Mouse (Mus musculus): ENCODE results near the gene Gm10778. TPM values are rescaled to one million over a fixed set of nuclear protein-coding genes. Genes with fewer than 3 reads are reported as not detected.

Gm10778 gene
- polyA plus RNA-seq, 1 experiment from 2014 or later: 4.8 TPM

GRCm38 (mm10) chr10:81641978-81642647, 6.7 kb upstream of the Gm10778 start:
- Histone ChIP-seq H3K9ac (ENCODE audit: low read length) (peak overlapping the region; percentile 97), H3K4me1 (replicated peaks; ENCODE audit: control insufficient read depth, insufficient read depth, low read length) (peaks cover 12% of the 10 kb centered on the region), H3K4me3 (ENCODE audit: low read length) (peak overlapping the region; percentile 85), H3K9me3 (ENCODE audit: control insufficient read depth, low read length) (no peaks in the 10 kb centered on the region), H3K27ac (ENCODE audit: low read length) (no peak overlapping the region; the same call in 1 of the 2 replicates), H3K36me3 (ENCODE audit: control insufficient read depth, insufficient read depth, low read length) (no peaks in the 10 kb centered on the region), H3K27me3 (ENCODE audit: control insufficient read depth, insufficient read depth, low read depth, low read length) (no peaks in the 10 kb centered on the region), H3K4me2 (ENCODE audit: low read depth, low read length) (peak overlapping the region; percentile 92)
- ATAC-seq (ENCODE audit: low read depth): no peak
- 75% methylated on average over 8 of the region's 8 CpGs for WGBS

DNA sequence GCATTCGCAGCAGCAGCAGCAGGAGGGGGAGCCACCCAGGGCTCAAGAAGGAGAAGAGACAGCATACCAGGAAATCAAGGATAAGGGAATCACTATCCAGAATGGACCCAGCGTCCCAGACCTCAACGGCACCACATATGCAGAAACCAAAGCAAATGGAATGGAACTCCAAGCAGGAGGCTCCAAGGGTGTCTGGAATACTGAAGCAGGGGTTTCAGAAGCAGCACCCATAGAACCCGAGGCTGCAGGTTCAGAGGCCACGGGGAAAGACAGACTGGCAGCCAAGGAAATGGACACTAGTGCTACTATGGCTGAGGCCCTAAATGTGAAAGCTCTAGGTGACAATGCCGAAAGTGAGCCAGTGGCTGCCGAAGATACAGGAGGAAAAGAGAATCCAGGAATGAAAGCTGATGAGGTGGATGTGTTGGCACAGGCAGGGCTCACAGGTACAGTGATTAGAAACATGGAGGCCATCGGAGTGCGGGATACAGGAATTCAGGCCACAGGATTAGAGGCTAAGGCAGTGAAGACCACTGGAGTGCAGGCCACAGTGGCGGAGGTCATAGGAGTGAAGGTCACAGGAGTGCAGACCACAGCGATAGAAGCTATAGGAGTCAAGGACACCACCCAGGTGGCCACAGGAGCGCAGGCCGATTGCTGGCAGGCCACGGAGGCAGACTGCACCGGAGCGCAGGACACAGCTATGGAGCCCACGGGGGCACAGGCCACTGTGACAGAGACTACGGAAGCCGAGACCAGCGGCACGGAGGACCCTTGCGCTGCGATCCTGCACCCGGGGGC, 6.0 kb upstream of the Gm10778 start:
- WGBS: 16% methylated on average over 24 of the region's 24 CpGs
- Histone ChIP-seq H3K4me3 (ENCODE audit: low read length) (peak overlapping the region; percentile 85), H3K9me3 (ENCODE audit: control insufficient read depth, low read length) (no peaks in the 10 kb centered on the region), H3K27me3 (ENCODE audit: control insufficient read depth, insufficient read depth, low read depth, low read length) (no peaks in the 10 kb centered on the region), H3K4me2 (ENCODE audit: low read depth, low read length) (peak overlapping the region; percentile 92), H3K9ac (ENCODE audit: low read length) (peak overlapping the region; percentile 97), H3K27ac (ENCODE audit: low read length) (peak overlapping the region; percentile 96), H3K36me3 (ENCODE audit: control insufficient read depth, insufficient read depth, low read length) (no peaks in the 10 kb centered on the region), H3K4me1 (replicated peaks; ENCODE audit: control insufficient read depth, insufficient read depth, low read length) (peaks cover 12% of the 10 kb centered on the region)
- no peak for ATAC-seq (ENCODE audit: low read depth)

DNA sequence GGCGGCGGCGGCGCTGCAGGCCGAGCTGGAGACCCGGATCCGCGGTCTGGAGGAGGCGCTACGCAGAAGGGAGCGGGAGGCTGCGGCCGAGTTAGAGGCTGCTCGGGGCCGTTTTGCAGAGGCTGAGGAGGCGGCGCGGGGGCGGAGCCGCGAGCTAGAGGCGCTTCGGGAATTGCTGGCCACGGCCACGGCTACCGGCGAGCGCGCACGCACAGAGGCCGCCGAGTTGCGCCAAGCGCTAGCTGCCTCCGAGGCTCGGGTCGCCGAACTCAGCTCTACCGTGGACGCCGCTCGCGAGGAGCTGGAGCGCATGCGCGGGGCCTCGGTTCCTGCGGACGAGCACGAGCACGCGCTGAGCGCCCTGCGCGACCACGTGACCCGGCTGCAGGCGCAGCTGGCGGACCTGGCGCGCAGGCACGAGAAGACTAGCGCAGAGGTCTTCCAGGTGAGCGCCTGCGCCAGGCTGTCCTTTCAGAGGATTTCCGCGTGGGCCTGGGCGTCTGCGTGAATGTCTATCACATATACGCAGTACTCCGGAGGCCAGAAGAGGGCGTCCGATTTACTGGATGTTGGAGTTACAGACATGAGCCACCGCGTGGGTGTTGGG, 5.3 kb upstream of the Gm10778 start:
- Histone ChIP-seq H3K27ac (ENCODE audit: low read length) (peak overlapping the region; percentile 96), H3K4me2 (ENCODE audit: low read depth, low read length) (peak overlapping the region; percentile 92), H3K36me3 (ENCODE audit: control insufficient read depth, insufficient read depth, low read length) (no peaks in the 10 kb centered on the region), H3K27me3 (ENCODE audit: control insufficient read depth, insufficient read depth, low read depth, low read length) (no peaks in the 10 kb centered on the region), H3K9me3 (ENCODE audit: control insufficient read depth, low read length) (no peaks in the 10 kb centered on the region), H3K4me1 (replicated peaks; ENCODE audit: control insufficient read depth, insufficient read depth, low read length) (peaks cover 12% of the 10 kb centered on the region), H3K4me3 (ENCODE audit: low read length) (peak overlapping the region; percentile 85), H3K9ac (ENCODE audit: low read length) (peak overlapping the region; percentile 97)
- WGBS: under 1% methylated on average over 75 of the region's 75 CpGs
- peak; percentile 93 for ATAC-seq (ENCODE audit: low read depth)

DNA sequence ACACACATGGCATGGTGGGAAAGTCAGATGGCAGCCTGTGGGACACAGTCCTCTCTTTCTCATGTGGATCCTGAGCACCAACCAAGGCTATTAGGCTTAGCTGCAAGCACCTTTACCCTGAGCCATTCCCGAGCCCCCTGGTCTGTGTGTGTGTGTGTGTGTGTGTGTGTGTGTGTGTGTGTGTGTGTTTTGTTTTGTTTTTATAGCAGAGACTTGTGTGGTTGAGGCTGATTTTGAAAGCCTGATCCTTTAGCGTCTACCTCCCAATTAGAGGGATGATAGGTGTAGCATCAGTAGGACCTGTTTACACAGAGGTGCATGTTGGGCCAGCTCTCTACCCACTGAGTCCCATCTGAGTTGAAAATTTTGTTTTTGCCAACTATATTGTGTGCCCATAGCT, 4.7 kb upstream of the Gm10778 start:
- Histone ChIP-seq H3K36me3 (ENCODE audit: control insufficient read depth, insufficient read depth, low read length) (no peaks in the 10 kb centered on the region), H3K27ac (ENCODE audit: low read length) (peak overlapping the region; percentile 96; the same call in 1 of the 2 replicates), H3K4me3 (ENCODE audit: low read length) (peak overlapping the region; percentile 85), H3K27me3 (ENCODE audit: control insufficient read depth, insufficient read depth, low read depth, low read length) (no peaks in the 10 kb centered on the region), H3K4me1 (replicated peaks; ENCODE audit: control insufficient read depth, insufficient read depth, low read length) (peaks cover 12% of the 10 kb centered on the region), H3K9ac (ENCODE audit: low read length) (peak overlapping the region; percentile 97), H3K9me3 (ENCODE audit: control insufficient read depth, low read length) (no peaks in the 10 kb centered on the region), H3K4me2 (ENCODE audit: low read depth, low read length) (peak overlapping the region; percentile 92)
- no peak for ATAC-seq (ENCODE audit: low read depth)
- 56% methylated on average over 2 of the region's 2 CpGs for WGBS

DNA sequence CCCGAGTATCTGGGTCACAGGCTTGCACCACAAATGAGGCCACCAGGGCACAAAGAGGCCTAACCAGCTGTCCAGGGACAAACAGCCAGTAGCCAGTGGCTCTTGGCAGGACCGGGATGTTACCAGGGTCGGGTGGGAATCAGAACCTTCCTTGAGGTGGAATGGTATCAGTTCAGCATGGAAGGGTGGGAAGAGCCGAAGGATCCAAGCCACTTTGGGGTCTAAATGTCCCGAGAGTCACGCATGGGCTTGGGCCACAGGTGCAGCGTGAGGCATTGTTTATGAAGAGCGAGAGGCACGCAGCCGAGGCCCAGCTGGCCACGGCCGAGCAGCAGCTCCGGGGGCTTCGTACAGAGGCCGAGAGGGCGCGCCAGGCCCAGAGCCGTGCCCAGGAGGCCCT, 4.1 kb upstream of the Gm10778 start:
- Histone ChIP-seq H3K9me3 (ENCODE audit: control insufficient read depth, low read length) (no peaks in the 10 kb centered on the region), H3K4me3 (ENCODE audit: low read length) (no peak overlapping the region), H3K4me2 (ENCODE audit: low read depth, low read length) (no peak overlapping the region), H3K9ac (ENCODE audit: low read length) (no peak overlapping the region), H3K27ac (ENCODE audit: low read length) (no peak overlapping the region), H3K36me3 (ENCODE audit: control insufficient read depth, insufficient read depth, low read length) (no peaks in the 10 kb centered on the region), H3K4me1 (replicated peaks; ENCODE audit: control insufficient read depth, insufficient read depth, low read length) (peaks cover 12% of the 10 kb centered on the region), H3K27me3 (ENCODE audit: control insufficient read depth, insufficient read depth, low read depth, low read length) (no peaks in the 10 kb centered on the region)
- 85% methylated on average over 18 of the region's 18 CpGs for WGBS
- no peak for ATAC-seq (ENCODE audit: low read depth)

DNA sequence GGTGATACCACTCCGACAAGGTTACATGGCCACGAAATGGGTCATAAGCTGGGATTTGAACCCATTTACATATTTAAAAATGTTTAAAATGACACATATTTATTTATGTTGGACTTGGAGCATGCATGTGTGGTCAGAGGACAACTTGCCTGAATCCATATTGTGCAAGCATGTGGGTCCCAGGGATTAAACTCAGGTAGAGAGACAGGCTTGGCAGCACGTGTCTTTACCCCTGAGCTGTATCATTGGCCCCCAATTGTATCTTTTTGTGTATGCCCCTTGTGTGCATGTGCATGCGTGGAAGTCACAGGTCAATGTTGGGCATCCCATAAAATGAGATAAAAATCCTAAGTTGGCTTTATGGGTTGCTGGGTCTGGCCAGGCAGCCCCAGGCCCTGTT, 3.5 kb upstream of the Gm10778 start:
- no peak overlapping the region for H3K4me2 ChIP-seq (ENCODE audit: low read depth, low read length)
- H3K9ac ChIP-seq (ENCODE audit: low read length): no peak overlapping the region
- H3K9me3 ChIP-seq (ENCODE audit: control insufficient read depth, low read length): no peaks in the 10 kb centered on the region
- no peak overlapping the region for H3K4me3 ChIP-seq (ENCODE audit: low read length)
- H3K4me1 ChIP-seq (replicated peaks; ENCODE audit: control insufficient read depth, insufficient read depth, low read length): peaks cover 12% of the 10 kb centered on the region
- ATAC-seq (ENCODE audit: low read depth): no peak
- H3K27me3 ChIP-seq (ENCODE audit: control insufficient read depth, insufficient read depth, low read depth, low read length): no peaks in the 10 kb centered on the region
- H3K27ac ChIP-seq (ENCODE audit: low read length): no peak overlapping the region
- H3K36me3 ChIP-seq (ENCODE audit: control insufficient read depth, insufficient read depth, low read length): no peaks in the 10 kb centered on the region
- 89% methylated on average over 4 of the region's 4 CpGs for WGBS

GRCm38 (mm10) chr10:81646015-81646555, 2.8 kb upstream of the Gm10778 start:
- Histone ChIP-seq H3K27me3 (ENCODE audit: control insufficient read depth, insufficient read depth, low read depth, low read length) (no peaks in the 10 kb centered on the region), H3K36me3 (ENCODE audit: control insufficient read depth, insufficient read depth, low read length) (no peaks in the 10 kb centered on the region), H3K9me3 (ENCODE audit: control insufficient read depth, low read length) (no peaks in the 10 kb centered on the region), H3K4me2 (ENCODE audit: low read depth, low read length) (no peak overlapping the region), H3K4me3 (ENCODE audit: low read length) (no peak overlapping the region), H3K27ac (ENCODE audit: low read length) (no peak overlapping the region), H3K4me1 (replicated peaks; ENCODE audit: control insufficient read depth, insufficient read depth, low read length) (peaks cover 12% of the 10 kb centered on the region), H3K9ac (ENCODE audit: low read length) (no peak overlapping the region)
- 79% methylated on average over 7 of the region's 7 CpGs for WGBS
- ATAC-seq (ENCODE audit: low read depth): no peak

DNA sequence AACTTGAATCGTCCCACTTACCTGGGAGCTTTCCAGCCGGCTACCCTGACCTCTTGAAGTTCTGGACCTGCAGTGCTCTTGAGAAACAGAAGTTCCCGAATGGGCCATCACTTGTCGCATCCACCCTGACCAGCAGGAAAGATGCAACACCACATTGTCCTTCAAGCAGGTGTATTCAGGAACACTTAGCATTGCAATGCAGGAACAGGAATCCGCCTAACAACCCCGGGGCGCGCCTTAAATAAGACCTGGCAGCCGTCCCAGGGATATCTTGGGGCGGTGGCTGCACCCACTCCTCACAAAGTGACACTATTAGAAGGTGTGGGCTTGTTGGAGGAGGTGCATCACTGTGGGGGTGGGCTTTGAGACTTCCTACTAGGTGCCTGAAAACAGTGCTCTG, 6.3 kb downstream of the Gm10778 start:
- no peak overlapping the region for H3K4me2 ChIP-seq (ENCODE audit: low read depth, low read length)

DNA sequence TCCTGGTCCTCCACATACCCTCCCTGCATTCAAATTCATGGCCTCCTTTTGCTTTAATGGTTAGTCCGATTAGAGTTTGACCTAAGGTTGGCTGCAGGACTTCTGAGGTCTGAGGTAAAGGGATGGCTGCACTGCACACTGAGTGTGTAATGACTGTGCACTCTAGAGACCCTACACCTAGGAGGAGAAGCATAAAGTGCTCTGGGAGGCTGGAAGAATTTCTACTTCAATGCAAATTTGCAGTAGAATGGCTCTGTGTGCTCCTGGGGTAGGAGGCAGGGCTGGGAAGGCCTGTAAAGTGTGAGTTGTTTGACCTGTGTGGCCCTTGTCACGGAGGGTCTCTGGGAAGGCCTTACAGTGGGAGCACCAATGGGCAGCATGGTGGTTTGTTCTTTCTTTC, 7.3 kb downstream of the Gm10778 start:
- no peak overlapping the region for H3K9ac ChIP-seq (ENCODE audit: low read length)
- no peak overlapping the region for H3K27ac ChIP-seq (ENCODE audit: low read length)
- no peaks in the 10 kb centered on the region for H3K27me3 ChIP-seq (ENCODE audit: control insufficient read depth, insufficient read depth, low read depth, low read length)
- no peak overlapping the region for H3K4me2 ChIP-seq (ENCODE audit: low read depth, low read length)
- H3K4me3 ChIP-seq (ENCODE audit: low read length): no peak overlapping the region
- H3K36me3 ChIP-seq (ENCODE audit: control insufficient read depth, insufficient read depth, low read length): peaks cover 18% of the 10 kb centered on the region
- H3K9me3 ChIP-seq (ENCODE audit: control insufficient read depth, low read length): peaks cover 19% of the 10 kb centered on the region
- WGBS: 98% methylated on average over 2 of the region's 2 CpGs
- no peak for ATAC-seq (ENCODE audit: low read depth)
- H3K4me1 ChIP-seq (replicated peaks; ENCODE audit: control insufficient read depth, insufficient read depth, low read length): no peaks in the 10 kb centered on the region

More for the DNA sequence above, 6.3 kb downstream of the Gm10778 start:
- peaks cover 19% of the 10 kb centered on the region for H3K9me3 ChIP-seq (ENCODE audit: control insufficient read depth, low read length)
- peaks cover 18% of the 10 kb centered on the region for H3K36me3 ChIP-seq (ENCODE audit: control insufficient read depth, insufficient read depth, low read length)
- WGBS: 95% methylated on average over 10 of the region's 10 CpGs
- H3K27ac ChIP-seq (ENCODE audit: low read length): no peak overlapping the region
- H3K4me1 ChIP-seq (replicated peaks; ENCODE audit: control insufficient read depth, insufficient read depth, low read length): no peaks in the 10 kb centered on the region
- H3K9ac ChIP-seq (ENCODE audit: low read length): no peak overlapping the region
- ATAC-seq (ENCODE audit: low read depth): no peak
- H3K4me3 ChIP-seq (ENCODE audit: low read length): no peak overlapping the region
- no peaks in the 10 kb centered on the region for H3K27me3 ChIP-seq (ENCODE audit: control insufficient read depth, insufficient read depth, low read depth, low read length)

Data from lung, embryonic 16.5 days (tissue).